Comparison of ENCODE assay signal across 10 mouse cellular contexts in genomic region chr2:75791561-75792308, GRCm38 (mm10). TPM values are rescaled to one million over a fixed set of nuclear protein-coding genes. Genes with fewer than 3 reads are reported as not detected.
DNase-seq lines count a peak whose midpoint lies in the region; ATAC-seq and TF ChIP-seq lines count a peak whose summit lies in the region.
"Had no signal": no experiment of that assay in that cellular context is flagged by ENCODE, and none has a peak within 500 bp of the region (broad histone marks: within the 10 kb centered on the region; RNA-seq: fewer than 3 reads in every experiment).

No protein-coding gene starts in this region.

- H3K4me2 ChIP-seq in lung, embryonic 15.5 days = peak overlapping the region; percentile 16; the same call in 1 of the 2 replicates
- H3K4me2 ChIP-seq in embryonic facial prominence, embryonic 14.5 days (ENCODE audit: low read depth, low read length) = peak overlapping the region; percentile 34; the same call in 1 of the 2 replicates
- no peak overlapping the region for H3K4me2 ChIP-seq in forebrain, embryonic 11.5 days (ENCODE audit: low read depth, low read length, severe bottlenecking)
- H3K4me2 ChIP-seq: hindbrain, embryonic 14.5 days had no signal

- H3K9me3 ChIP-seq in lung, embryonic 15.5 days = no peaks in the 10 kb centered on the region
- no peaks in the 10 kb centered on the region for H3K9me3 ChIP-seq in embryonic facial prominence, embryonic 14.5 days (ENCODE audit: control insufficient read depth, low read length)
- no peaks in the 10 kb centered on the region for H3K9me3 ChIP-seq in forebrain, embryonic 11.5 days (ENCODE audit: control insufficient read depth, low read length)

- no peaks in the 10 kb centered on the region for H3K27me3 ChIP-seq in heart, adult 2 months (ENCODE audit: control insufficient read depth, insufficient read depth, low read length)
- no peaks in the 10 kb centered on the region for H3K27me3 ChIP-seq in lung, embryonic 15.5 days
- H3K27me3 ChIP-seq in embryonic facial prominence, embryonic 14.5 days (replicated peaks; ENCODE audit: control insufficient read depth, insufficient read depth, low read length) = no peaks in the 10 kb centered on the region
- H3K27me3 ChIP-seq in forebrain, embryonic 11.5 days (ENCODE audit: control insufficient read depth, insufficient read depth, low read length) = no peaks in the 10 kb centered on the region

- no peaks in the 10 kb centered on the region; the same call in 1 of the 2 replicates for H3K4me1 ChIP-seq in heart, adult 2 months (ENCODE audit: control insufficient read depth, insufficient read depth, low read length)
- peaks cover 4% of the 10 kb centered on the region; the same call in 1 of the 2 replicates for H3K4me1 ChIP-seq in lung, embryonic 15.5 days
- H3K4me1 ChIP-seq in embryonic facial prominence, embryonic 14.5 days (ENCODE audit: control insufficient read depth, insufficient read depth, low read length) = peaks cover 3% of the 10 kb centered on the region; the same call in 1 of the 2 replicates
- no peaks in the 10 kb centered on the region for H3K4me1 ChIP-seq in forebrain, embryonic 11.5 days (replicated peaks; ENCODE audit: control insufficient read depth, insufficient read depth, low read length)

- TF ChIP-seq CTCF in heart, adult 2 months (IDR thresholded peaks at IDR 0.05) = peak; percentile 67

- 65% methylated on average over 18 of the region's 18 CpGs for WGBS in heart, adult 2 months
- WGBS in lung, embryonic 15.5 days = 69% methylated on average over 18 of the region's 18 CpGs
- 66% methylated on average over 18 of the region's 18 CpGs for WGBS in embryonic facial prominence, embryonic 14.5 days
- WGBS in forebrain, embryonic 11.5 days = 87% methylated on average over 18 of the region's 18 CpGs

- intact Hi-C loops in heart, adult 2 months (cut with DNase I) = no loop called here

- no peak for TF ChIP-seq EP300 in heart, adult 2 months (IDR thresholded peaks at IDR 0.05; ENCODE audit: insufficient read depth, low read depth, low read length)

- no peak for DNase-seq in heart, adult 2 months
- no peak for DNase-seq in heart, adult 11 months
- no peak for DNase-seq in lung, postnatal 36 days
- no peak for DNase-seq in embryonic facial prominence, embryonic 14.5 days (ENCODE audit: low spot score)
- DNase-seq in forebrain, embryonic 11.5 days (ENCODE audit: low spot score) = no peak
- DNase-seq in adrenal gland, adult 8-10 months = no peak

- no peak overlapping the region for H3K9ac ChIP-seq in heart, adult 2 months (ENCODE audit: low read depth, low read length)
- no peak overlapping the region for H3K9ac ChIP-seq in lung, embryonic 15.5 days
- no peak overlapping the region for H3K9ac ChIP-seq in embryonic facial prominence, embryonic 14.5 days (ENCODE audit: low read depth, low read length)
- H3K9ac ChIP-seq in forebrain, embryonic 11.5 days (ENCODE audit: low read length) = no peak overlapping the region
- H3K9ac ChIP-seq: hindbrain, embryonic 14.5 days had no signal

- H3K4me3 ChIP-seq in heart, adult 2 months = no peak overlapping the region
- no peak overlapping the region for H3K4me3 ChIP-seq in lung, embryonic 15.5 days
- no peak overlapping the region for H3K4me3 ChIP-seq in embryonic facial prominence, embryonic 14.5 days (ENCODE audit: low read depth, low read length)
- no peak overlapping the region for H3K4me3 ChIP-seq in forebrain, embryonic 11.5 days (ENCODE audit: low read depth, low read length)

- H3K27ac ChIP-seq in heart, adult 2 months = no peak overlapping the region
- no peak overlapping the region for H3K27ac ChIP-seq in lung, embryonic 15.5 days
- H3K27ac ChIP-seq in embryonic facial prominence, embryonic 14.5 days (replicated peaks; ENCODE audit: low read depth, low read length) = no peak overlapping the region
- no peak overlapping the region for H3K27ac ChIP-seq in forebrain, embryonic 11.5 days (ENCODE audit: low read depth, low read length)
- H3K27ac ChIP-seq: hindbrain, embryonic 14.5 days had no signal

- TF ChIP-seq POLR2A in heart, adult 2 months (IDR thresholded peaks at IDR 0.05; ENCODE audit: insufficient read depth, low read depth, low read length) = no peak

- H3K79me2 ChIP-seq in heart, adult 2 months (replicated peaks; ENCODE audit: control insufficient read depth, insufficient read depth, low read length) = no peaks in the 10 kb centered on the region

- no peaks in the 10 kb centered on the region for H3K36me3 ChIP-seq in heart, adult 2 months (ENCODE audit: control insufficient read depth, insufficient read depth, low read length)
- H3K36me3 ChIP-seq in lung, embryonic 15.5 days = no peaks in the 10 kb centered on the region
- H3K36me3 ChIP-seq in embryonic facial prominence, embryonic 14.5 days (ENCODE audit: control insufficient read depth, insufficient read depth, low read length) = no peaks in the 10 kb centered on the region
- H3K36me3 ChIP-seq in forebrain, embryonic 11.5 days (ENCODE audit: control insufficient read depth, insufficient read depth, low read length) = no peaks in the 10 kb centered on the region

- ATAC-seq in lung, embryonic 15.5 days (ENCODE audit: borderline replicate concordance, extremely low read depth, low FRiP score, low TSS enrichment) = no peak
- ATAC-seq in embryonic facial prominence, embryonic 14.5 days (ENCODE audit: low read depth) = no peak
- peak; percentile 66 for ATAC-seq in megakaryocyte-erythroid progenitor cell, adult 5-6 weeks (replicated peaks; ENCODE audit: low FRiP score, low TSS enrichment, poor library complexity, severe bottlenecking)
- no peak for ATAC-seq in forebrain, embryonic 11.5 days (replicated peaks; ENCODE audit: low FRiP score)
- ATAC-seq: forebrain, embryonic 16.5 days had no signal

RNA-seq across cellular contexts. Expression of gene Agps, which starts 40.2 kb away (rescaled TPM):
- 10 to 100 TPM; 30.7 to 30.8 TPM for total RNA-seq in heart, adult 2 months (2021)
- polyA plus RNA-seq in heart, adult 2 months (2012; rRNA removed) = 4.7 and 9.8 TPM in 2 replicates
- polyA plus RNA-seq in lung, embryonic 15.5 days (2015; fragmentation: Nextera tagmentation; extraction: Ambion mirVana) = 42.3 and 45.2 TPM in 2 replicates
- polyA plus RNA-seq in embryonic facial prominence, embryonic 14.5 days (2014; fragmentation: Nextera tagmentation; extraction: Ambion mirVana) = 32.5 and 37.2 TPM in 2 replicates
- 27.6 and 32.8 TPM in 2 replicates for total RNA-seq in megakaryocyte-erythroid progenitor cell, adult 5-6 weeks (2014; fragmentation: Nextera tagmentation)
- total RNA-seq in megakaryocyte-erythroid progenitor cell, adult 5-6 weeks (2017) = 24.3 and 34.3 TPM in 2 replicates
- 46.7 and 47.3 TPM in 2 replicates for polyA plus RNA-seq in forebrain, embryonic 11.5 days (2014; fragmentation: Nextera tagmentation; extraction: Ambion mirVana)
- total RNA-seq in adrenal gland, adult 8-10 months (2022) = 10 to 100 TPM; 36.7 to 39.1 (median 39.1) TPM
